Mouse (Mus musculus) C2C12 (cell line): ENCODE data around the gene G6pc2.

Source experiments
- CTCF ChIP-seq: IDR thresholded peaks from one replicate; pipeline ENCODE4 v1.5.1; 2011; ENCODE audit not compliant: control insufficient read depth, insufficient read depth, insufficient read length
- FOSL1 ChIP-seq: IDR thresholded peaks from one replicate; pipeline ENCODE4 v1.8.0; 2011; ENCODE audit warnings: mild to moderate bottlenecking, low read length; ENCODE audit not compliant: poor library complexity, insufficient read depth, severe bottlenecking
- USF1 ChIP-seq: IDR thresholded peaks from one replicate; pipeline ENCODE4 v1.6.1; 2011; ENCODE audit warnings: low read depth, mild to moderate bottlenecking, control low read depth, moderate library complexity

GRCm38 (mm10) chr2:69205185-69205584 lies 5.7 kb upstream of the G6pc2 start:
- TF ChIP-seq USF1, result no peak
- no peak for TF ChIP-seq CTCF
- no peak for TF ChIP-seq FOSL1
